Mouse (Mus musculus) heart, postnatal 10 days (tissue): Measurements from ENCODE around the gene Dynll2. TPM values are rescaled to one million over a fixed set of nuclear protein-coding genes. Genes with fewer than 3 reads are reported as not detected.

Experiments used
- DNase-seq, 2 experiments: peaks; one replicate each; pipeline ENCODE4 v3.0.0; 2021
- intact Hi-C: fragments of 180-260 bp; cut with DNase I; formaldehyde crosslinking; loops from one replicate; pipeline ENCODE4 v1.15.1; 2025
- total RNA-seq, 2 experiments: library from RNA; stranded (reverse); gene quantifications; 2 replicates each; pipeline ENCODE4 v1.2.3; 2021

Gene Dynll2
- 100 to 1,000 TPM; 236 to 257 TPM for total RNA-seq

DNA sequence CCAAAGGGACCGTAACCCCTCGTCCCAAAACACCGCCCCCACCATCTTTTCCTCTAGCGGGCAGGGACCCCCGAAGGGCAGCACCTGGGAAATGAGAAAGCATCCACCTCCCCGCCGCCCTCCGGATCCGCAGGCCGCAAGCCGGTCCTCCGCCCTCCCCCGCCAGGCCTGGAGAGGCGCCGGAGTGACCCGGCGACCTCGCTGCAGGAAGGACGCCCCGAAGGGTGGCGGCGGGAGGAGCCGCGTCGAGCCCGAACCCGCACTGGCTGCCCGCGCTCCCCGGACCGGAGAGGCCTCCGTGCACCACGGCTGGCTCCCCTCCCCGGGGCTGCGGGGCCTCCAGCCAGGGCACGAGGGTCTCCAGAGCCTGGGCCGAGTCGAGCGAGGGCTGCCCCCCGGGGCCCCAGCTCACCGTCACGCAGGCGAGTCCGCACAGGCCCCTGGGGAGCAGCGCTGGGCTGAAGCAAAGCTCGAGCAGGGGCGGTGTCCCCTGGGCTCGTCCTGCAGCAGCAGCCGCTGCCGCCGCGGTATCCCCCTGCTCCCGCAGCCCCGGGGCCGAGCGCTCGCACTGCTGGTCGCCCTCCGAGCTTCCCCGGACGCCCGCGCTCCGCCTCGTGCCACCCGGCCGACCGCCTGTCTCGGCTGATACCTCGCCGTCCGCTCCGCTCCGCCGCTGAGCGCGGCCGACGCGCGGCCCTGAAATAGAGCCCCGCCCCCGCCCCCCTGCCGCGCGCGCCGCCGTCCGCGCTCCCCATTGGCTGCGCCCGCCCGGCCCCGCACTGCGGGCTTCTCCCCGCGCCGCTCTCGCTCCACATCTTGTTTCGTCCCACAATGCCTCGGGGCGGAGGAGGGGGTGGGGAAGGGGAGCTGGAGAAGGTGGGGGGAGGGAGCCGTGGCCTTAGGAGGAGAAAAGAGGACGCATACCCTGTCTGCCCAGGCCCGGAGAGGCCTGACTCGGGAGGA lies at the start of gene Dynll2:
Gene Dynll2, minus strand, starts transcription at position 703 of the 963 bp plus-strand sequence.
- intact Hi-C loops, result loop anchor here (1.0 kb wide), 1 partner anchor 60 kb away; the partner anchor contains the start of gene Srsf1
- DNase-seq, result peak; percentile 89 to 90

DNA sequence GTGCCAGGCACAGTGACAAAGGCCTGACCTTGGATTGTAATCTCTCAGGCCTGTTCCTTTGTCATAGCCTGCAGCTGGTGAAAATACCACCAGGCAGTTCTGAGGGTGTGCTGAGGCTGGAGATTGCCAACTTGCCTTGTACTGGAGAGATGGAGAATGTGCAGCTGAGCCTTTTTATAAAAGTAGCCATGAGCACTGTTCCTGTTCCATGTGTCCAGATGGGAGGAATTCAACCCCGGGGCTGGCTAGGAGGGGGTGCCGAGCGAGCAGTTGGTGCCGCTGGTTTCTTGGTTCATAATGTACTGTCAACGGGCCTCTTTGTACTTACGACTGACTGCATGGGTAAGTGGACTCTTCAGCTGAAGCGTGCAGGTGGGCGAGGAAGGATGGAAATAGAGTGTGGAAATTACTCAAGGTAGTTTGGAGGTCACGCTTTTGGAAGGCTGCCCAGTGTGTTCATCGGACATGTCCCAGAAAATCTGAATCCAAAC lies 49.5 kb upstream of the Dynll2 start:
- DNase-seq, result no peak
- intact Hi-C loops, result no loop called here

DNA sequence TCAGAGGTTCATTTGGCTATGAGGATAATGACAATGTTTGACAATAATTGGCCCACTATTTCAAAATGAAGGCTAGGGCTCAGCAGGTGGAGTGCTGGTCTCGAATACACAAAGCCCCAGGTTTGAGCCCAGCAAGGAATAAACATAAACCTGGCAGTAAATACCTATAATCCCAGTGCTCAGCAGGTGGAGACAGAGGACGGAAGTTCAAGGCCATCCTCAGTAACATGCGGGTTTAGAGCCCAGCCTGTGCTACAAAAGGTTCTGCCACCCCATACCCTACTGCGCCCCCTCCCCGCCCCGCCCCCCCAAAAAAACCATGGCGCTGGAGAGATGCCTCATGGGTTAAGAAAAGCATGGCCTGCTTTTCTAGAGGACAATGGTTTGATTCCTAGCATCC lies 48.6 kb upstream of the Dynll2 start:
- intact Hi-C loops, result no loop called here
- DNase-seq, result no peak

DNA sequence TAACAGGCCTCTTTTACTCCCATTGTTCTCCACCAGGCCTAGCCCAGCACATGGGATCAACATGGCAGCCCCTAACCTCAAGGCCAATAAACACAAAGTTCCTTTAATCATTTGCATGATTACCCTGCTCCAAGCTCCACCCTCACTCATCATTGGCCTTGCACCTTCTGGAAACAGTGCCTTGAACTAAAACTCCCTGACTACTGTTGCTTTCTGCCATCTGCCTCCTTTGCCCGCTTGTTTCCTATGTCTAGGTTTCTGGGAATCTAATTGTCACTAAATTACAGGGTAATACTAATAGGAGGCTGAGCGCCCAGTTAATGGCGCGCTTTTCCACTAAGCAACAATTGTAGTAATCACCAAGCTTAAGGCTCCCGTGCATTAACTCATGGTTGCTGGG lies 44.4 kb upstream of the Dynll2 start:
- DNase-seq, result no peak
- intact Hi-C loops, result no loop called here

DNA sequence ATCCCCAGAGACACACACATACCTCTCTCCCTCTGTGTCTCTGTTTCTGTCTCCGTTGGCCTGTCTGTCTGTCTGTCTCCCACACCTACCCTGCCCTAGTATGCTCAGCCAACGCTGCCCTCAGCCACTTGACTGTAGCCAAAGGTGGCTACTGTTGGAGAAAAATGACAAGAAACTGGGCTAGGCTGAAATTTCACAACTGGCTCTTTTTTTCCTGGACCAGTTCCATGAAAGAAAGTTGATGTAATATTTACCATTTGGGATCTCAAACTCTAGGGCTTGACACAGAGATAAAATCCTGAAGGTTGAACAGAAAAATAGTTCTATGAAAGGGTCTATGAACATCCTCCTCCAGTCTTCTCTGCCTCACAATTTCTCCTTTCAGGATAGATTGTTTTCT lies 43.5 kb upstream of the Dynll2 start:
- DNase-seq, result peak in 1 of 2 experiments; percentile 25

DNA sequence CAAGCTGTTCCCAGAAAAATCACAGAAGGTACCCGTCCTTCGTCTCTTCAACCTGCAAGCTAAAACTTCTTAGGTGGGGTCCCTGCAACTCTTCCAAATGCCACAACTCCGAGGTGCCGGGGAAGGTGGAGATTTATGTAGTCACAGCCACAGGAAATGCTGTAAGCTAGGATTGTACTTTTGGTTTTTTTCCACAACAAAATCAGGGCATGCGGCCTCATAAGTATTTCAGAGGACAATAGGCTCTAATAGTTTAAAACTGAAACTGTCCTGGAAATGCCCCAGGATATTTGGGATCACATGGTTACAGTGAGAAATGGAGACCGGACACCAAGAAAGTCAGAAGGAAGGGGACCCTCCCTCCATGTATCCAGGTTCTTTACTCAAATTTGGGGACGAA lies 42.9 kb upstream of the Dynll2 start:
- peak in 1 of 2 experiments; percentile 18 for DNase-seq

More for the DNA sequence above, 43.5 kb upstream of the Dynll2 start:
- intact Hi-C loops, result no loop called here

DNA sequence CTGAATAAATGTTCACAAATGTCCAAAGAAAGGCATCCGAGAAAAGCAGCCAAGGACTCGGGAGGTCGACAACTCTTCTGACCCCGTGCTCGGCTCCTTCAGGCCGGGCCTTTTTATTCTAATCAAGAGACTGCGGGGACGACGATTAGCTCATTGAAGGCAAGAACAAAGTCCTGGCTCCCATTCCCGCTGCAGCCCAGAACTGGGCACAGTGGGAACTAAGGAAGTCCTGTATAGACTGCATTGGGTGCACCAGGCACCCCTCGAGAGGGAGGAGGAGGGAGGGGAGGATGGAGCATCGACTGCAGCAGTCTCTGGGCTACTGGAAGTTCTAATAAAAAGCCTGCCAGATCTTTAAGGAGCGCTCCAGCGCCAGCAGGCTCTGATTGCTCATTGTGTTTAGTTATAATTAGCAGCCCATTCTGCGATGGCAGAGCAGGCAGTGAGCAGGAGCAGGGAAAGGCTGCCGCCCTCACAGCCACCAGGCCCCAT lies 40.9 kb upstream of the Dynll2 start:
- DNase-seq, result peak in 1 of 2 experiments; percentile 16
- intact Hi-C loops, result no loop called here

More for the DNA sequence above, 42.9 kb upstream of the Dynll2 start:
- intact Hi-C loops, result no loop called here

DNA sequence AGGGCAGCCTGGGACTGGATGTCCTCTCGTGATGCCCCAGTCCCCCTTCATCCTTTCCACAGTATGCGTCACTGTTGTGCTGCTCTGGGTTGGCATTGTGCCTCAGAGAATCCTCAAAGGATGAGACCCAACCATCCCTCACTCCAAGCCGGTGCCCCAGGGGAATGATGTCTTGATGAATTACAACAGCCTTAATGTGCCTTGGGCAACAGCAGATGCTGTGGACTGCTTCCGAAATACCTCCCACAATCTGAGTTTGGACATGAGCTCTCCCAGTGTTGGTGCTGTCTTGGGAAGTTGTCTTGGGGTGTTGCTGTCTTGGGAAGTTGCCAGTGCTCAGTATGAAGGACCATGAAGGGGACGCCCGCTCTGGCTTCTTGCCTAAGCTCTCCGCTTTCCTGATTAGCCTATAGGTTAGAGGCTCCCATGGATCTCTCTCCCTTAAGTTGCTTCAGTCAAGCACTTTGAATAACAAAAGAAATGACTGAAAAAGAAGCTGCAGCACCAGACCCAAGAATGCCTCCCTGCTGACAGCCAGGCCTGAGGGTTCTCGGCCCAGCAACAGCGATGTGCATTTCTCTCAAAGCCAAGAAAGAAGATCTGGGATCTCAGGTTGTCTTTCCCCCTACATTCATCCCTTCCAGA lies 40.2 kb upstream of the Dynll2 start:
- intact Hi-C loops, result no loop called here
- DNase-seq, result no peak

DNA sequence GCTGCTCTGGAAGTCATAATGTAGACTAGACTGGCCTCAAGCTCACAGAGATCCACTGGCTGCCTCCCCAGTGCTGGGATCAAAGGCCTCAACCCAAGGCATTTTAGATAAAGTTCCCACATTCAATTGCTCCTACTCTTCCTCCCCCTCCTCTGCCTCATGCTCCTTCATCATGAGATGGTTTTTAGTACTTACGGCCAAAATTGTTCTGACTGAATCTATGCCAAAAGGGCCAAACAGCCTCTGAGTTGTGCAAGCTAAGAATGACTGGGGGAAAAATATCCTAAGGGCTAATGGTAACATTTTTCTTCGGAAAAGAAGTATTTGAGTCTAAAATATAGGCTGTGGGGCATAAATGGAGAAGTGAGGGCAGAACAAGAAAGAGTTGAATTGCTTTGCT lies 36.6 kb upstream of the Dynll2 start:
- intact Hi-C loops, result no loop called here
- DNase-seq, result no peak

DNA sequence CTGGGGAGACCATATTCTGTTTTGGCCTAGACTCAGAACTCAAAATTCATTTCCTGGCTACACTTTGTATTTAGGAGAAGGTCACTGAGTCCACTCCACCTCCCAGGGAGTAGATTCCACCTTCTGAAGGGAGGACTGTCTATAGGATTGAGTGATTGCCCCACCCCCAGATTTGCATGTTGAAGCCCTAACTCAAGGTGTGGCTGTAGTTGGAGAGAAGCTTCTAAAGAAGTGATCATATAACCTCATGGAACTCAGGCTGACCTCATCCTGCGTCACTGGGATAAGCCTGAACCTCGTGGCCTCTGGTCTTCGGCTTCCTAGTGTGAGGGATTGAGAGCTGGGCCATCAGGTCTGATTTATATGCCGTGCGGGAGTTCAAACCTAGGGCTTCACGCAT lies 28.5 kb upstream of the Dynll2 start:
- intact Hi-C loops, result no loop called here
- DNase-seq, result no peak

DNA sequence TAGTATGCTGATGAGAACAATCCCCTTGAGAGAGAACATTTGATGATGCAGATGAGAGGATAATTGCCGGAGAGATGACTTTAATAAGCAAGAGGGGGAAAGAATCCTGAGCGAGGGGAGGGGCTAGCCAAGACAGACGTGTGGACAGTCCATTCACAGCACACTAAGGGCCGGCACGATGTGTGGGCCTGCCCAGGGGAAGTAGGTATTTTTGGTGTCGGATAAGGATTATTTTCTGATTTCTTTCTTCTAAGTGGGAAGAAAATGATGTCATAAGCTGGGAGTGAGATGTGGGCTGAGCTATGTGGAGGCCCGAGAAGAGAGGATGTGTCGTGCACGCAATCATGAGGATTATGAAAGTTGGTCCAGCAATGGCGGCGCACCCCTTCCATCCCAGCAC lies 27.8 kb upstream of the Dynll2 start:
- no peak for DNase-seq
- intact Hi-C loops, result no loop called here

DNA sequence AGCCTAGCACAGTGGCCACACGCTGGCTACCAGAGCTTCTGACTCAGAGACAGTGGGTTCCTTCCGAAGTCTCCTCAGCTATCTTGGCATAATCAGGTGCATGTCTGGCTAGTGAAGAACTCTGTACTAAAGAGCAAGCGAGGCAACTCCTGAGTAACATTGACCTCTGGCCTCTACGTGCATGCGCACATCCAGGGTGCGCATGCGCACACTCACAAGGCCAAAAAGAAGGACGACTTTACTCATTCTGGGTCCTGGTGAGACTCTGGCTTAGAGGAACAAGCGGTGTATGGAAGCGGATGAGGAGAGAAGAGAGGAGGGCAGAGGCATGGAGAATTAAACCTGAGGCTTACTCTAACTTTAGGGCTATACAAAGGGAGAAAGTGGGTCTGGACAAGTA lies 26.3 kb upstream of the Dynll2 start:
- intact Hi-C loops, result no loop called here
- no peak for DNase-seq

DNA sequence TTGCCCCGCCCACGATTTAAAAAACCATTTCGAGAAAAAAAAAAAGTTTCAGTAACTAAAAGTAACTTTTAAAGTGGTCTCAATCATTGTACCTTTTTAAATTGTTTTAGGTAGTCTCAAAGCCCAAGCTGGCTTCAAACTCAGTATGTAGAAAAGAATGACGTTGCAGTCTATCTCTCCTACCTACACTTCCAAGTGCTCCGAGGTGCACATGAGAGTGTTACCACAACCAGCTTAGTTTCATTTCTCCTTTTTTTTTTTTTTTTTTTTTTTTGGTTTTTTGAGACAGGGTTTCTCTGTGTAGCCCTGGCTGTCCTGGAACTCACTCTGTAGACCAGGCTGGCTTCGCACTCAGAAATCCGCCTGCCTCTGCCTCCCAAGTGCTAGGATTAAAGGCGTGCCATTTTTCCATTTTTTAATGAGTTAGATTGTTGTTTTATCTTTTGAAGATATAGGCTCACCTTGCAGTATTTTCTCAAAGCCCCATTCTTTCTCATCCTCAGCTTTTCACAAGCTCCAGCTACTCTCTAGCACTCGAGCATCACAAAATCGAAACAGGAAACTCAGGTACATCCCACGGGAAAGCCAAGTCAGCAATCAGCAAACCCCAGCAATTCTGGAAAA lies 25.4 kb upstream of the Dynll2 start:
- intact Hi-C loops, result no loop called here
- DNase-seq, result no peak

DNA sequence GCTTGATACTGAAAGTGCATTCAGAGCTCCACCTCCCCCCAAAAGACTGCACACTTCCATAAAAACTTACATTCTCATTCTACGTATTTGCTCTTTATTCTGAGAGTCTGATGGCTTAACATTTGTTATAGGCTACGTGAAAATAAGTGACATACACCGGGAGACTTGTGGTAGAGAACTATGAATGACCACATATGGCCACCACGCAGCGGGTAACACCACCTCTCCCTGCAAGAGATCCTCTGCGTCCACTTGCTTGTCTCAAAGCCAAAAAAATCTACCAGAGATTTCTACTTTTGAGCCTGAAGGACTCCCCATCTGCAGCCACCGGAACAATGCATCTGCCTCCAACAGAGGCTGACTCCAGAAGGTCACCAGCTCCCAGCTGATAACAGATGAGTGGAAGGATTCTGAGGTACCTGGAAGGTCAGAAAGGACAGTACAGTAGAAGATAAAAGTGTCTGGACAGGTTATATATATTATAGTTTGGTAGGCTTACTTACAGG lies 24.6 kb upstream of the Dynll2 start:
- intact Hi-C loops, result no loop called here
- DNase-seq, result no peak

DNA sequence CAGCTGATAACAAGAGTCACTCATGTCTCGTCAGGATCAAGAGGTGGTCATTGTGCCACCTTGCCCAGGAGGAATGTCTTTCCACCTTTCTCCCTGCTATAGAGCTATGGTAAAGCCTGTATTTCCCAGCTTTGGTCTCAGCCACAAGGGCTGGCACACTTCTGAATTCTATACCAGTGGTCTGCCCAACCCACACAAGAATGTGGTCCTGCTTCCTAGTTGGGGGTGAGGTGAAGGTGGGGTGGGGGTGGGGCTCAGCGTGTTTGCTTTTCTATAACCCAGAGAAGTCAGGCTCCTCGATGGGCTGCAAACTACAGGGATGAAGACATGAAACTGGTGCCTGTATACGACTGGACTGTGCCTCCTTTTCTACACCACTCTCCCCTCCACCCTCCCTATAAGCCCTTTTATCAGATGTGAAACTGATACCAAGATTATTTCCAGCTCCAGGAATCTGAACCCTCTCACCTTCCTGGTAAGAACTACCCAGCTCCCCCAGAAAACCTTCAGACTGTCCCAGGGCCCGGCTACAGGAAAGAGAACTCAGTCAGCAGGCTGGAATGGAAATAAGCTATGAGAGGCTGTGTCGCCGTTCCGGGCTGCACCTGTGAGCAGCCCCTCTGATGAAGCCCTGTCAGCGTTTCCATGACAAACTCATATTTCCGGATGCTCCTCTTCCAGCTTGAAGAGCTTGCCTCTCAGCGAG lies 24.0 kb upstream of the Dynll2 start:
- intact Hi-C loops, result no loop called here
- no peak for DNase-seq

DNA sequence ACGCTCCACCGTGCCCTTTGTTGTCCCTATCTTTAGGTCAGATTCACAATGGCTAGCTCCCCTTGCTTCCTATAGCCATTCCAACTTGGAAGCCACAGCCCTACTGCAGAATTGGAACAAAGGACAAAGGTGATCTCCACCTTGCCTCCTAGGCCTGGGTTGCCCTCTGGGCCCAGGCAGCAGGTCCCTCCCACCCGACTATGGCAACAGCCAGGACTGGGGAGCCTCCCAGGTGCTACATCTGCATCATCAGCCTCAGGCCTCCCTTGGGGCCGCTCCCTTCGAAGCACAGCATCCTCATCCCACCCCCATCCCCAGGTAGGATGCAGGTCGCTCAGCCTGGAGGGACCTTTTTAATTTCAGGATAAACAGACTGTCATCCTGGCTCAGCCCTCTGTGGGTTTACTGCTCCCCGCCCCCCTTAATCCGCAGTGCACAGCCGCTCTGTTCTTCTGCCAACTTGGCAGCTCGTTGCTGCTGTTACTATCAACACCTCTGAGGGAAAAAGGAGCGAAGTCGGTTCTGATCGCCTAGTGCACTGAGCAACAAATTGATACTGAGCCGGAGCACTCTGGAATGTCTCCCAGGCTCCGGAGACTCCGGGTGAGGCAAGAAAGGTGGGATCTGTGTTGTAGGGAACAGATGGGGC lies 22.3 kb upstream of the Dynll2 start:
- DNase-seq, result peak; percentile 38 to 64

DNA sequence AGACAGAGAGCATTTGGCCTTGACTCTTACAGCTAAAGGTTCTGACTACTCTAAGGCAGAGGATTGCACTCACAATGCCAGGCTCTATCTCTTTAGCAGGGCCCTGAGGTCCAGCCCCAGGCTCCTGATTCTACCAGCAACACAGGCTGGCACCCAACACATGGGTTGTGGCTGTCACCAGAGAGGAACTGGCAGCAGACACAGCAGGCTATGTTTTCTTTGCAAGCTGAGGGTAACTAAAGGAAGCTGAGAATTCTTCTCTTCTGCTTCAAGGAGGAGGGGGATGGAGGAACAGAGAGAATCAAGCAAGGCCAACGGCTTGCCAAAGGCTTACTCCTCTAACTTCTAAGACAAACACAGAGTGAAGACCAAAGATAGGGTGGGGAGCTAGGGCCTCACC lies 21.3 kb upstream of the Dynll2 start:
- intact Hi-C loops, result no loop called here

More for the DNA sequence above, 22.3 kb upstream of the Dynll2 start:
- intact Hi-C loops, result no loop called here

DNA sequence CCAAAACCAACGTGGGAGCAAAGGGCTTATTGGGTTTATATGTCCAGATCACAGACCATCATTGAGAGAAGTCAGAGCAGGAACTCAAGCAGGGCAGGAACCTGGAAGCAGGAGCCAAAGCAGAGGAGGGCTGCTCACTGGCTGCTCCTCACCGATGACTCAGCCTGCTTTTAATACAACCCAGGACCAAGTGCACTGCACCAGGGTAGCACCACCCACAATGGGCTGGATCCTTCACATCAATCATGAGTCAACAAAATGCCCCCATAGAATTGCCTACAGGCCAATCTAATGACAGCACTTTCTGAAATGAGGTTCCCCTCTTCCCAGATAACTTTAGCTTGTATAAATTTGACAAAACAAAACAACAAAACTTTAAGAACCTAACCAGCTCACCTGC lies 16.8 kb upstream of the Dynll2 start:
- intact Hi-C loops, result no loop called here
- DNase-seq, result no peak

More for the DNA sequence above, 21.3 kb upstream of the Dynll2 start:
- no peak for DNase-seq

DNA sequence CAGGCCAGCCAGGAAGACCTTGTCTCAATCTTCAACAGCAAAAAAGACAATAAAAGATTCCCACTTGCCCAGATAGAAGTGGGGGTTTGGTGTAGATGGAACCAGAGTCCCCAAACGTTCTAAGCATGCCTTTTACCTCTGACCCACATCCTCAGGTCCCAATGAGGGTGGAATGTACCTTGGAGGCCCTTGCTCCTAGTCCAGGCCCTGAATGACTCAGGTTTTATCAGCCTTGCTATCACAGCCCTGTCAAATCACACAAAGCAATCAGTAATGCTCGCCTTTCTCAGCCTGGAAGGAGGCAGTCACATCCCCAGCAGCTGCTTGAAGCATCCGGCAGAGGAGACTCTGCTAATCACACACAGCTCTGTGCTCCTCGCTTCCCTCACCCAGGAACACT lies 15.4 kb upstream of the Dynll2 start:
- no peak for DNase-seq
- intact Hi-C loops, result no loop called here

DNA sequence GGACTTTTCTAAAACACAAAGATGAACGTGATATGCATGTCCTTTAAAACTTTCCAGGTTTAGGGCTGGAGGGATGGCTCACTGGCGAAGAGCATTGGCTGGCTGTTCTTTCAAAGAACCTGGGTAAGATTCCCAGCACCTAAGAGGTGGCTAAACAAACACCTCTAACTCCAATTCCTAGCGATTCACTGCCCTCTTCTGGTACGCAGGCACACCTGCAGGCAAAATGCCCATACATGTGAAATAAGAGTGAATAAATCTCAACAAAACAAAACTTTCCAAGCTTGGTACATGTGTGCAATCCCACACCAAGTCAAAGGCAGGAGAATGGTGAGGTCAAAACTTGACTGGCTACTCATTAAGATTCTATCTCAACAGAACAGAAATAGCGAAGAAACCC lies 12.4 kb upstream of the Dynll2 start:
- intact Hi-C loops, result no loop called here
- no peak for DNase-seq
